Mouse (Mus musculus): ENCODE results near the gene Hist1h3a. TPM values are rescaled to one million over a fixed set of nuclear protein-coding genes. Genes with fewer than 3 reads are reported as not detected.
A peak's percentile ranks its signal among the peaks of the same experiment; 100 is the strongest.
"Not testable (repeated sequence)": the region's sequence is repeated elsewhere in the genome, so short reads cannot be mapped to it uniquely, and the experiment has no call there.

Gene Hist1h3a
- polyA plus RNA-seq, 1 experiment from 2014 or later: 1.9 TPM

DNA sequence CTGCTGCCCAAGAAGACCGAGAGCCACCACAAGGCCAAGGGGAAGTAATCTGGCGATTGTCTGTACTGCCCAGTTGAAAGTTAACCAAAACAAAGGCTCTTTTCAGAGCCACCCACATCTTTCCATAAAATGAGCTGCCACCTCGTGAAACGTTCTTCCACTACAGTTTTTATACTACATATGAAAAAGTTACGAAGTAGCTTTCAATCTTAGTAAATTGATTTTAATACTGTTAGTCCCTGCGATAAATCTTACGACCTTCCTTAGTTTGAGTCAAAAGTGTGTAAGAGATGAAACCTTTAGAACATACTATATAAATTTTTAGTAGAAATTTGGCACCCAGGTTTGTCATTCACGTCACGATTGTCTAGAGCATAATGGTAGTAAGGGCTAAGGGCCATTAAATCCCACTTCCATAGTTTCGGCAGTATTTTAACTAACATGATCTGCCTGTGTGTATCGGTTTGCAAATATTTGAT is 10.7 kb downstream of the Hist1h3a start:
- Histone ChIP-seq H3K27ac (ENCODE audit: low read length) (peak overlapping the region; percentile 96), H3K4me2 (ENCODE audit: low read length) (peak overlapping the region; percentile 74), H3K4me1 (replicated peaks; ENCODE audit: control insufficient read depth, insufficient read depth, low read length) (peaks cover 14% of the 10 kb centered on the region), H3K4me3 (replicated peaks; ENCODE audit: low read length) (peak overlapping the region; percentile 51), H3K27me3 (replicated peaks; ENCODE audit: control insufficient read depth, insufficient read depth, low read length) (no peaks in the 10 kb centered on the region), H3K9ac (replicated peaks; ENCODE audit: low read depth, low read length) (peak overlapping the region; percentile 57), H3K36me3 (ENCODE audit: control insufficient read depth, insufficient read depth) (no peaks in the 10 kb centered on the region), H3K9me3 (ENCODE audit: control insufficient read depth, low read length) (no peaks in the 10 kb centered on the region)
- no peak for ATAC-seq
- WGBS: under 1% methylated on average over 11 of the region's 11 CpGs

DNA sequence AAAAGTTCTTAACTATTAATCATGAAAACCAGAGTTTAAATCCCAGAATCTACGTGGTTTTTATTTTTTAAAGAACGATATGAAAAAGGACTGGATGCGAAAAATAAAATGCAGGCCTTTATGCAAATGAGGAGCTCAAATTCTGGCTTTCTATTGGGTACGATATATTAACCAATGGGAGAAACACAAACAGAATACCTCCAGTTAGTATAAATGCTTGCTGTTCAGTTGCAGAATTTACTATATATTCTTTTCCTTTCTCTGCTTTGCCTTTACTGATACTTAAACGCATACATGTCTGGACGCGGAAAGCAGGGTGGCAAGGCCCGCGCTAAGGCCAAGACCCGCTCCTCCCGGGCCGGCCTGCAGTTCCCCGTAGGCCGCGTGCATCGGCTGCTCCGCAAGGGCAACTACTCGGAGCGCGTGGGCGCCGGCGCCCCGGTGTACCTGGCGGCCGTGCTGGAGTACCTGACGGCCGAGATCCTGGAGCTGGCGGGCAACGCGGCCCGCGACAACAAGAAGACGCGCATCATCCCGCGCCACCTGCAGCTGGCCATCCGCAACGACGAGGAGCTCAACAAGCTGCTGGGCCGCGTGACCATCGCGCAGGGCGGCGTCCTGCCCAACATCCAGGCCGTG is 11.2 kb downstream of the Hist1h3a start, which contains the start of gene Hist1h2ab:
Hist1h2ab (plus strand) TSS at position 288 of the 639 bp plus-strand sequence.
- WGBS: under 1% methylated on average over 21 of the region's 47 CpGs
- Histone ChIP-seq H3K4me1 (replicated peaks; ENCODE audit: control insufficient read depth, insufficient read depth, low read length) (peaks cover 14% of the 10 kb centered on the region), H3K4me2 (ENCODE audit: low read length) (peak within 1 kb of the TSS; percentile 74), H3K4me3 (replicated peaks; ENCODE audit: low read length) (peak within 1 kb of the TSS; percentile 51), H3K9ac (replicated peaks; ENCODE audit: low read depth, low read length) (peak within 1 kb of the TSS; percentile 57), H3K27ac (ENCODE audit: low read length) (peak within 1 kb of the TSS; percentile 96)
- peak; percentile 50 for ATAC-seq
- not testable (repeated sequence) for H3K36me3 ChIP-seq (ENCODE audit: control insufficient read depth, insufficient read depth); H3K9me3 ChIP-seq (ENCODE audit: control insufficient read depth, low read length); H3K27me3 ChIP-seq (replicated peaks; ENCODE audit: control insufficient read depth, insufficient read depth, low read length)

DNA sequence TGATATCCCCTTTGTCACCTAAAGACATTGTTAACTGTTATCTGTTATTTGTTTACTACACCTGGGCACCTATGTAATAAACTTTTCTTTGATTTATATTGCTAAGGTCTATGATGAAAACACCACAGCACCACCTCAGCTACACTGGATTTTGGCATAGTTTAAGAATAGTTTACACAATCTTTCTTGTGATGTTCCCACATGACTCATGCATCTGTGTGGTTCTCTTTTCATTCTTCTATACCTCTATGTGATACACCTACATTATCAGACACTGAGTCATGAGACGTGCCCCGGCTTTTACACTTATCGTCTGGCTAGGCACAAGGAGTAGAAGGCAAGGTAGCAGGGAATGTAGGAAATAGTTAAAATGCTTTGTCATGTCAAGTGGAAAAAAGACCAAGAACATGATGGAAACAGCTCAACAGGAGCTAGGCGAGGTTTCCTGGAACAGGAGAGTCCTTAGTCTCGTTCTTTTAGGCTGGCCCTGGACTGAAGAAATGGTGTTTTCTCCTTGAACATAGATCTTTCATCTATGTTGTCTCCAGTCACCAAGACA is 12.5 kb downstream of the Hist1h3a start:
- H3K27me3 ChIP-seq (replicated peaks; ENCODE audit: control insufficient read depth, insufficient read depth, low read length): no peaks in the 10 kb centered on the region
- 95% methylated on average over 5 of the region's 5 CpGs for WGBS
- ATAC-seq: no peak

DNA sequence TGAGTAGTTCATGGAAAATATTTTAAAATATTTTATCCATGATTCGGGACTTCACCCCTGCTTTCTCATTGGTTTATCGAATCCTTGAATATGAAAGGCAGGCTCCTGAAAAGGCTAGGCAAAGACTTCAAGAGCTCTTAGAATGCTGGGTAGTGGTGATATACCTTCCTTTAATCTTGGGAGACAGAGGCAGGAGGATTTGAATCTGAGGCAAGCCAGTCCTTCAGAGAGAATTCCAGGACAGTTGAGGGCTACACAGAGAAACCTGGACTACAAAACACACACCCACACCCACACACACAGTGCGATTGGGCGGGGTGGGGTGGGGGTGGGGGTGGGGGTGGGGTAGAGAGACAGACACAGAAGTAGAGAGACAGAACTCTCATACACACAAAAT is 14.3 kb downstream of the Hist1h3a start:
- Histone ChIP-seq H3K4me3 (replicated peaks; ENCODE audit: low read length) (no peak overlapping the region), H3K27ac (ENCODE audit: low read length) (peak overlapping the region; percentile 75), H3K9me3 (ENCODE audit: control insufficient read depth, low read length) (no peaks in the 10 kb centered on the region), H3K27me3 (replicated peaks; ENCODE audit: control insufficient read depth, insufficient read depth, low read length) (no peaks in the 10 kb centered on the region), H3K4me1 (replicated peaks; ENCODE audit: control insufficient read depth, insufficient read depth, low read length) (peaks cover 14% of the 10 kb centered on the region), H3K9ac (replicated peaks; ENCODE audit: low read depth, low read length) (no peak overlapping the region), H3K36me3 (ENCODE audit: control insufficient read depth, insufficient read depth) (no peaks in the 10 kb centered on the region), H3K4me2 (ENCODE audit: low read length) (peak overlapping the region; percentile 17)
- no peak for ATAC-seq
- WGBS: 9% methylated on average over 4 of the region's 4 CpGs

More for the DNA sequence above, 12.5 kb downstream of the Hist1h3a start:
- no peak overlapping the region for H3K27ac ChIP-seq (ENCODE audit: low read length)
- H3K36me3 ChIP-seq (ENCODE audit: control insufficient read depth, insufficient read depth): no peaks in the 10 kb centered on the region
- no peak overlapping the region for H3K4me3 ChIP-seq (replicated peaks; ENCODE audit: low read length)
- no peaks in the 10 kb centered on the region for H3K9me3 ChIP-seq (ENCODE audit: control insufficient read depth, low read length)
- peaks cover 14% of the 10 kb centered on the region for H3K4me1 ChIP-seq (replicated peaks; ENCODE audit: control insufficient read depth, insufficient read depth, low read length)
- no peak overlapping the region for H3K9ac ChIP-seq (replicated peaks; ENCODE audit: low read depth, low read length)
- H3K4me2 ChIP-seq (ENCODE audit: low read length): no peak overlapping the region

DNA sequence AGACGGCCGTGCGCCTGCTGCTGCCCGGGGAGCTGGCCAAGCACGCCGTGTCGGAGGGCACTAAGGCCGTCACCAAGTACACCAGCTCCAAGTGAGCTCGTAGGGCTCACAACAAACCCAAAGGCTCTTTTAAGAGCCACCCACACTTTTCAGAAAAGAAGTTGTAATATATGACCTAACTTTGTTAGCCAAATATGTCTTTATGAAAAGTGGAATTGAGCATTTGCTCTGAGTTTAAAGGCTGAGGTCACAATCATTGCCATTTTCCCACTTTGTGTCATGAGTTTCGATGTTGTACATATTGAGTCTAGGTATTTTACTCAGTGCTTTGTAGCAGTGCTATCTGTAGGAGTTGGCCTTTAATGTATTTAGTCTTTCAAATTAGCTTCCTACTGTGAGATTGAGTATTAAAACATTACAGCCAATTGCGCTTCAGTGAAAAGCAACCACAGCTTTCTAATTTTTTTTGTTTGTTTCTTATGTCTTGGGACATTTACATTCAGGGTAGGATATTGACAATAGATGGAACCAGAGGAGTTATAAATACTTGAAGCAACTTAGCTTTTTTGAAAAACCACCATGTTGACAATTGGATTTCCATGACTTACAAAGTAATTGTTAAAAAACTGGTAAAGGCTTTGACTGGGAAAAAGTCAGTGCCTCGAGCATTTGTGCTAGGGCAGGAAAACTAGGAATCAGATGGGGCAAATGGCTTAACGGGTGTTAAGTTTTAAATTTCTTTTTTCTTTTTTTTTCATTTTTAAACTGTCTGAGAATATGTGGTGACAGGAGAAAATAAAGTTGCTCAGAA is 14.9 kb downstream of the Hist1h3a start:
- Histone ChIP-seq H3K4me2 (ENCODE audit: low read length) (peak overlapping the region; percentile 84), H3K27ac (ENCODE audit: low read length) (peak overlapping the region; percentile 96), H3K9me3 (ENCODE audit: control insufficient read depth, low read length) (no peaks in the 10 kb centered on the region), H3K27me3 (replicated peaks; ENCODE audit: control insufficient read depth, insufficient read depth, low read length) (no peaks in the 10 kb centered on the region), H3K4me3 (replicated peaks; ENCODE audit: low read length) (peak overlapping the region; percentile 46), H3K4me1 (replicated peaks; ENCODE audit: control insufficient read depth, insufficient read depth, low read length) (peaks cover 12% of the 10 kb centered on the region), H3K9ac (replicated peaks; ENCODE audit: low read depth, low read length) (peak overlapping the region; percentile 49), H3K36me3 (ENCODE audit: control insufficient read depth, insufficient read depth) (no peaks in the 10 kb centered on the region)
- 2% methylated on average over 10 of the region's 13 CpGs for WGBS
- no peak for ATAC-seq

DNA sequence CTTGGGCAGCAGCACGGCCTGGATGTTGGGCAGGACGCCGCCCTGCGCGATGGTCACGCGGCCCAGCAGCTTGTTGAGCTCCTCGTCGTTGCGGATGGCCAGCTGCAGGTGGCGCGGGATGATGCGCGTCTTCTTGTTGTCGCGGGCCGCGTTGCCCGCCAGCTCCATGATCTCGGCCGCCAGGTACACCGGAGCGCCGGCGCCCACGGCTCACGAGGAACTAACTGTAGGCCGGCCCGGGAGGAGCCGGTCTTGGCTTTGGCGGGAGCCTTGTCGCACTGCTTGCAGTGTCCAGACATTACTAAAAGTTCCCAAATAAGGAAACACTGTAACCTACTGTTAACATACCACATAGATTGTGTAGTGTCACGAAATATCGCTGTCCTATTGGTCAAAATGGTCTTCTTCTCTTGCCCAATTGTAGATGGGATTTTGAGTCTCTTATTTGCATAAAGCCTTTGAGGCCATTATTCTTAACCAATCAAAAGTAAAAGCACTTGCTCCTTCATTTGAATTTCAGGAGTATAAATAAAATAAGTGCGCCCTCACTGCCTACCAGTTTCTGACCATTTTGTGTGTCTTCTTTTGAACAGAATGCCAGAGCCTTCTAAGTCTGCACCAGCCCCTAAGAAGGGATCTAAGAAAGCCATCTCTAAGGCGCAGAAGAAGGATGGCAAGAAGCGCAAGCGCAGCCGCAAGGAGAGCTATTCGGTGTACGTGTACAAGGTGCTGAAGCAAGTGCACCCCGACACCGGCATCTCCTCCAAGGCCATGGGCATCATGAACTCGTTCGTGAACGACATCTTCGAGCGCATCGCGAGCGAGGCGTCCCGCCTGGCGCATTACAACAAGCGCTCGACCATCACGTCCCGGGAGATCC is 15.7 kb downstream of the Hist1h3a start, which contains the start of gene Hist1h2bb:
Hist1h2bb (plus strand) TSS at position 534 of the 880 bp plus-strand sequence.
- H3K9ac ChIP-seq (replicated peaks; ENCODE audit: low read depth, low read length): peak within 1 kb of the TSS; percentile 56
- peak within 1 kb of the TSS; percentile 96 for H3K27ac ChIP-seq (ENCODE audit: low read length)

DNA sequence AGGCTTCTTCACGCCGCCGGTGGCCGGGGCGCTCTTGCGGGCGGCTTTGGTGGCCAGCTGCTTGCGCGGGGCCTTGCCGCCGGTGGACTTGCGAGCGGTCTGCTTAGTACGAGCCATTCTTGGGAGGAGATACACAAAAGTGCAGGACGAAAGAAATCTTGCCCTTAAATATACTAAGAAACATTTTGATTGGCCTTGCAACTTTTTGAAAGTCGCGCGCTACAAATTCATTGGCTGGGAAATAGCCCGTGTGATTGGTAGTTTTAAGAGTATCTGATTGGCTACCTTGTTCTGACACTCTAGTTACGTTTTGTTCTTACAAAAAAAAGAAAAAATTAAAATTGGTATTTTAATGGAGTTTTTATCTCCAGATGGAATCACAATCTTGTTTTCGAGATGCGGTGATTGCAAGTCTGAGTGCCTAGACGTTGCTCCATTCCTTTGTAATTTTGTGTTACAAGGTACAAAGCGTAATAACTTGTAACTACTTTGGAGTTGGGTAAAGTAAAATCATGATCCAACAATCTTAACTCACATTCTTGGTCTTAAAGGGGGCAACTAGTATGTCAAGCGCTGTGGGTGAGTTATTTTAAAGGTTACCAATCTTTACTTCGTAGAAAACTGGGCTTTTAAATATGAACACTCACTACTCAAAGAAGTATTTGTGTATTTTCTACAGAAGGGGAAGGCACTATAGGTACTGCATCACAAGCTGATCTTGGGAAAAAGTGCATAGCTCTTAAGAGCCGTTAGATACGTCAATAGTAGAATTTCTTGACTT is 16.6 kb downstream of the Hist1h3a start, which contains the start of gene Hist1h3c:
Hist1h3c (minus strand) TSS at position 222 of the 781 bp plus-strand sequence.
- H3K27ac ChIP-seq (ENCODE audit: low read length): peak within 1 kb of the TSS; percentile 96
- H3K4me1 ChIP-seq (replicated peaks; ENCODE audit: control insufficient read depth, insufficient read depth, low read length): peaks cover 13% of the 10 kb centered on the region
- no peaks in the 10 kb centered on the region for H3K27me3 ChIP-seq (replicated peaks; ENCODE audit: control insufficient read depth, insufficient read depth, low read length)
- H3K4me3 ChIP-seq (replicated peaks; ENCODE audit: low read length): peak within 1 kb of the TSS; percentile 46
- peak within 1 kb of the TSS; percentile 84 for H3K4me2 ChIP-seq (ENCODE audit: low read length)
- no peaks in the 10 kb centered on the region for H3K36me3 ChIP-seq (ENCODE audit: control insufficient read depth, insufficient read depth)
- WGBS: under 1% methylated on average over 24 of the region's 28 CpGs
- peak; percentile 58 for ATAC-seq
- H3K9ac ChIP-seq (replicated peaks; ENCODE audit: low read depth, low read length): peak within 1 kb of the TSS; percentile 56
- H3K9me3 ChIP-seq (ENCODE audit: control insufficient read depth, low read length): no peaks in the 10 kb centered on the region

More for the DNA sequence above, 15.7 kb downstream of the Hist1h3a start, which contains the start of gene Hist1h2bb:
- H3K27me3 ChIP-seq (replicated peaks; ENCODE audit: control insufficient read depth, insufficient read depth, low read length); H3K9me3 ChIP-seq (ENCODE audit: control insufficient read depth, low read length); H3K36me3 ChIP-seq (ENCODE audit: control insufficient read depth, insufficient read depth); H3K4me1 ChIP-seq (replicated peaks; ENCODE audit: control insufficient read depth, insufficient read depth, low read length): not testable (repeated sequence)
- Histone ChIP-seq H3K4me3 (replicated peaks; ENCODE audit: low read length) (peak within 1 kb of the TSS; percentile 46), H3K4me2 (ENCODE audit: low read length) (peak within 1 kb of the TSS; percentile 84)
- WGBS: under 1% methylated on average over 38 of the region's 58 CpGs
- peak; percentile 92 for ATAC-seq

Measured in forebrain, embryonic 16.5 days (tissue).